Mouse (Mus musculus): ENCODE measurements around the gene Tnfrsf13b. TPM values are rescaled to one million over a fixed set of nuclear protein-coding genes. Genes with fewer than 3 reads are reported as not detected.

Gene Tnfrsf13b
- polyA plus RNA-seq, 1 experiment from 2014 or later = 2.6 TPM

- Histone ChIP-seq H3K36me3 (ENCODE audit: control insufficient read depth, insufficient read depth, low read length) (no peaks in the 10 kb centered on the region), H3K27ac (replicated peaks) (no peak overlapping the region), H3K9me3 (ENCODE audit: control insufficient read depth, low read length) (no peaks in the 10 kb centered on the region), H3K27me3 (ENCODE audit: control insufficient read depth, insufficient read depth, low read length) (no peaks in the 10 kb centered on the region), H3K4me1 (replicated peaks; ENCODE audit: control insufficient read depth, insufficient read depth) (no peaks in the 10 kb centered on the region), H3K4me2 (replicated peaks; ENCODE audit: low read depth) (no peak overlapping the region), H3K9ac (ENCODE audit: low read length) (no peak overlapping the region), H3K4me3 (ENCODE audit: low read depth, low read length) (no peak overlapping the region)
- TF ChIP-seq EP300 (optimal IDR thresholded peaks at IDR 0.05) = no peak
- no peak for TF ChIP-seq CTCF (IDR thresholded peaks at IDR 0.05; ENCODE audit: low read depth)
- DNase-seq (ENCODE audit: low spot score) (no peak), ATAC-seq (ENCODE audit: low FRiP score, low TSS enrichment) (no peak)
- 53% methylated on average over 1 of the region's 1 CpGs for WGBS
Observed at GRCm38 (mm10) chr11:61110928-61111327, 15.6 kb upstream of the Tnfrsf13b start.

GRCm38 (mm10) chr11:61111472-61111871 is 15.1 kb upstream of the Tnfrsf13b start:
- DNase-seq (ENCODE audit: low spot score) (no peak), ATAC-seq (ENCODE audit: low FRiP score, low TSS enrichment) (no peak)
- Histone ChIP-seq H3K27me3 (ENCODE audit: control insufficient read depth, insufficient read depth, low read length) (no peaks in the 10 kb centered on the region), H3K4me3 (ENCODE audit: low read depth, low read length) (no peak overlapping the region), H3K4me1 (replicated peaks; ENCODE audit: control insufficient read depth, insufficient read depth) (no peaks in the 10 kb centered on the region), H3K36me3 (ENCODE audit: control insufficient read depth, insufficient read depth, low read length) (no peaks in the 10 kb centered on the region), H3K27ac (replicated peaks) (no peak overlapping the region), H3K4me2 (replicated peaks; ENCODE audit: low read depth) (no peak overlapping the region), H3K9ac (ENCODE audit: low read length) (no peak overlapping the region), H3K9me3 (ENCODE audit: control insufficient read depth, low read length) (no peaks in the 10 kb centered on the region)
- 93% methylated on average over 4 of the region's 4 CpGs for WGBS
- TF ChIP-seq EP300 (optimal IDR thresholded peaks at IDR 0.05) (no peak), CTCF (IDR thresholded peaks at IDR 0.05; ENCODE audit: low read depth) (no peak)

GRCm38 (mm10) chr11:61112323-61112995 is 14.1 kb upstream of the Tnfrsf13b start:
- no peak for ATAC-seq (ENCODE audit: low FRiP score, low TSS enrichment)
- WGBS = 65% methylated on average over 8 of the region's 8 CpGs
- DNase-seq (ENCODE audit: low spot score) = no peak

GRCm38 (mm10) chr11:61116226-61116625 is 10.3 kb upstream of the Tnfrsf13b start:
- WGBS = 50% methylated on average over 8 of the region's 8 CpGs
- no peaks in the 10 kb centered on the region for H3K4me1 ChIP-seq (replicated peaks; ENCODE audit: control insufficient read depth, insufficient read depth)
- H3K4me2 ChIP-seq (replicated peaks; ENCODE audit: low read depth) = no peak overlapping the region
- H3K27me3 ChIP-seq (ENCODE audit: control insufficient read depth, insufficient read depth, low read length) = no peaks in the 10 kb centered on the region
- no peaks in the 10 kb centered on the region for H3K9me3 ChIP-seq (ENCODE audit: control insufficient read depth, low read length)
- no peak overlapping the region for H3K4me3 ChIP-seq (ENCODE audit: low read depth, low read length)
- DNase-seq (ENCODE audit: low spot score) = no peak
- H3K9ac ChIP-seq (ENCODE audit: low read length) = no peak overlapping the region
- H3K36me3 ChIP-seq (ENCODE audit: control insufficient read depth, insufficient read depth, low read length) = no peaks in the 10 kb centered on the region
- H3K27ac ChIP-seq (replicated peaks) = no peak overlapping the region
- ATAC-seq (ENCODE audit: low FRiP score, low TSS enrichment) = no peak
- no peak for TF ChIP-seq EP300 (optimal IDR thresholded peaks at IDR 0.05)
- no peak for TF ChIP-seq CTCF (IDR thresholded peaks at IDR 0.05; ENCODE audit: low read depth)

More at GRCm38 (mm10) chr11:61112323-61112995, 14.1 kb upstream of the Tnfrsf13b start:
- H3K27me3 ChIP-seq (ENCODE audit: control insufficient read depth, insufficient read depth, low read length) = no peaks in the 10 kb centered on the region
- H3K4me2 ChIP-seq (replicated peaks; ENCODE audit: low read depth) = no peak overlapping the region
- no peaks in the 10 kb centered on the region for H3K4me1 ChIP-seq (replicated peaks; ENCODE audit: control insufficient read depth, insufficient read depth)
- H3K27ac ChIP-seq (replicated peaks) = no peak overlapping the region
- H3K9me3 ChIP-seq (ENCODE audit: control insufficient read depth, low read length) = no peaks in the 10 kb centered on the region
- no peak for TF ChIP-seq CTCF (IDR thresholded peaks at IDR 0.05; ENCODE audit: low read depth)
- no peak for TF ChIP-seq EP300 (optimal IDR thresholded peaks at IDR 0.05)
- H3K36me3 ChIP-seq (ENCODE audit: control insufficient read depth, insufficient read depth, low read length) = no peaks in the 10 kb centered on the region
- no peak overlapping the region for H3K4me3 ChIP-seq (ENCODE audit: low read depth, low read length)
- no peak overlapping the region for H3K9ac ChIP-seq (ENCODE audit: low read length)

GRCm38 (mm10) chr11:61119996-61120583 is 6.5 kb upstream of the Tnfrsf13b start:
- Histone ChIP-seq H3K4me1 (replicated peaks; ENCODE audit: control insufficient read depth, insufficient read depth) (no peaks in the 10 kb centered on the region), H3K9ac (ENCODE audit: low read length) (no peak overlapping the region), H3K27ac (replicated peaks) (no peak overlapping the region), H3K4me2 (replicated peaks; ENCODE audit: low read depth) (no peak overlapping the region), H3K9me3 (ENCODE audit: control insufficient read depth, low read length) (no peaks in the 10 kb centered on the region), H3K4me3 (ENCODE audit: low read depth, low read length) (no peak overlapping the region), H3K27me3 (ENCODE audit: control insufficient read depth, insufficient read depth, low read length) (no peaks in the 10 kb centered on the region), H3K36me3 (ENCODE audit: control insufficient read depth, insufficient read depth, low read length) (no peaks in the 10 kb centered on the region)
- WGBS = 85% methylated on average over 3 of the region's 3 CpGs
- ATAC-seq (ENCODE audit: low FRiP score, low TSS enrichment) (no peak), DNase-seq (ENCODE audit: low spot score) (no peak)
- TF ChIP-seq CTCF (IDR thresholded peaks at IDR 0.05; ENCODE audit: low read depth) = no peak
- no peak for TF ChIP-seq EP300 (optimal IDR thresholded peaks at IDR 0.05)

GRCm38 (mm10) chr11:61122283-61122768 is 4.2 kb upstream of the Tnfrsf13b start:
- Histone ChIP-seq H3K27ac (replicated peaks) (no peak overlapping the region), H3K27me3 (ENCODE audit: control insufficient read depth, insufficient read depth, low read length) (no peaks in the 10 kb centered on the region), H3K36me3 (ENCODE audit: control insufficient read depth, insufficient read depth, low read length) (no peaks in the 10 kb centered on the region), H3K4me2 (replicated peaks; ENCODE audit: low read depth) (no peak overlapping the region), H3K4me1 (replicated peaks; ENCODE audit: control insufficient read depth, insufficient read depth) (no peaks in the 10 kb centered on the region), H3K4me3 (ENCODE audit: low read depth, low read length) (no peak overlapping the region), H3K9me3 (ENCODE audit: control insufficient read depth, low read length) (no peaks in the 10 kb centered on the region), H3K9ac (ENCODE audit: low read length) (no peak overlapping the region)
- TF ChIP-seq CTCF (IDR thresholded peaks at IDR 0.05; ENCODE audit: low read depth) (no peak), EP300 (optimal IDR thresholded peaks at IDR 0.05) (no peak)
- ATAC-seq (ENCODE audit: low FRiP score, low TSS enrichment) = no peak
- WGBS = 92% methylated on average over 9 of the region's 9 CpGs
- no peak for DNase-seq (ENCODE audit: low spot score)

Measured in stomach, postnatal 0 days (tissue).